Mouse (Mus musculus): Measurements from ENCODE around the gene Il22.
"Not testable (repeated sequence)": the region's sequence is repeated elsewhere in the genome, so short reads cannot be mapped to it uniquely, and the experiment has no call there.

DNA sequence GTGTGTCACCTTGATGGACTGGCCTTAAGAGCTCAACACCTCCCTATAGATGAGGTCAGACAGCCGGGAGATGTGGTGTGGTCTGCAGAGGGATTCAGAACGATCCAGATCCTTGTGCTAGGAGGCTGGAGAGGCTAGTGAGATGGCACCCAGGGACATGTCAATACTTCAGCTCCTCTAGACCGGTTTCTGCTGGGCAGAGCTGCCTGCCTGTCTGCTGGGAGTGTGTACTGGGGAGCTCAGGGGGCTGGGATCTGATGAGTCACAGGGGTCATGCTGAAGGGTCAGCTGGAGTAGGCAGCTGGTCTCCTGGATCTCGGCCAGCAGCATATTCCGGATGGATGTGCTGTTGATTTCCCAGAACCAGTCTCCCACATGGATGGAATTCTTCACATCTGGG, 27.9 kb downstream of the Il22 start:
- not testable (repeated sequence) for TF ChIP-seq POLR2A (IDR thresholded peaks at IDR 0.05; ENCODE audit: control insufficient read depth in 1 of 2, insufficient read depth in 1 of 2, low read depth in 1 of 2, low read length in 2 of 2, poor library complexity in 1 of 2); JUND (IDR thresholded peaks at IDR 0.05; ENCODE audit: low read depth, low read length); ZMIZ1 (IDR thresholded peaks at IDR 0.05; ENCODE audit: low read depth, low read length); UBTF (IDR thresholded peaks at IDR 0.05; ENCODE audit: borderline replicate concordance, insufficient read depth, low read depth, low read length)
